Mouse (Mus musculus) urinary bladder, postnatal 10 days (tissue): Measurements from ENCODE around the gene Gm9745.
"Not testable (repeated sequence)": the region's sequence is repeated elsewhere in the genome, so short reads cannot be mapped to it uniquely, and the experiment has no call there.

ENCODE experiments used
- DNase-seq: peaks from one replicate; pipeline ENCODE4 v3.0.0; 2022; ENCODE audit warnings: low spot score

Gm9745 gene

GRCm38 (mm10) chr13:8948131-8948530, at the start of gene Gm9745:
Gene Gm9745, minus strand, starts transcription at chr13:8948231.
- not testable (repeated sequence) for DNase-seq

GRCm38 (mm10) chr13:8997221-8997620, 49.2 kb upstream of the Gm9745 start:
- DNase-seq = not testable (repeated sequence)

GRCm38 (mm10) chr13:8995990-8996786, 48.2 kb upstream of the Gm9745 start, which contains the start of gene Gtpbp4:
Gene Gtpbp4, minus strand, starts transcription at chr13:8996083.
- peak; percentile 79 for DNase-seq

- DNase-seq = no peak
Measured at GRCm38 (mm10) chr13:8995159-8995989, 47.3 kb upstream of the Gm9745 start.

GRCm38 (mm10) chr13:8992231-8992630, 44.2 kb upstream of the Gm9745 start:
- DNase-seq = no peak

GRCm38 (mm10) chr13:8972972-8973371, 24.9 kb upstream of the Gm9745 start:
- DNase-seq = no peak

- DNase-seq = no peak
Measured at GRCm38 (mm10) chr13:8972369-8972768, 24.3 kb upstream of the Gm9745 start.

- DNase-seq = no peak
Measured at GRCm38 (mm10) chr13:8967742-8968141, 19.7 kb upstream of the Gm9745 start.

GRCm38 (mm10) chr13:8965224-8965623, 17.2 kb upstream of the Gm9745 start:
- no peak for DNase-seq

GRCm38 (mm10) chr13:8962266-8962665, 14.2 kb upstream of the Gm9745 start:
- DNase-seq = not testable (repeated sequence)

GRCm38 (mm10) chr13:8961128-8961888, 13.3 kb upstream of the Gm9745 start:
- not testable (repeated sequence) for DNase-seq

- DNase-seq = not testable (repeated sequence)
Measured at GRCm38 (mm10) chr13:8959554-8959953, 11.5 kb upstream of the Gm9745 start.

- not testable (repeated sequence) for DNase-seq
Measured at GRCm38 (mm10) chr13:8959058-8959457, 11.0 kb upstream of the Gm9745 start.

GRCm38 (mm10) chr13:8956873-8957272, 8.8 kb upstream of the Gm9745 start:
- DNase-seq = not testable (repeated sequence)

- DNase-seq = not testable (repeated sequence)
Measured at GRCm38 (mm10) chr13:8955127-8955526, 7.1 kb upstream of the Gm9745 start.

- DNase-seq = not testable (repeated sequence)
Measured at GRCm38 (mm10) chr13:8952563-8952962, 4.5 kb upstream of the Gm9745 start, which contains the start of gene Idi2. Gene Idi2, plus strand, starts transcription at chr13:8952863.

GRCm38 (mm10) chr13:8943828-8944227, 4.2 kb downstream of the Gm9745 start:
- not testable (repeated sequence) for DNase-seq

- DNase-seq = not testable (repeated sequence)
Measured at GRCm38 (mm10) chr13:8941701-8942100, 6.3 kb downstream of the Gm9745 start.

- DNase-seq = not testable (repeated sequence)
Measured at GRCm38 (mm10) chr13:8941110-8941509, 6.9 kb downstream of the Gm9745 start.

- DNase-seq = not testable (repeated sequence)
Measured at GRCm38 (mm10) chr13:8937611-8938140, 10.4 kb downstream of the Gm9745 start.

GRCm38 (mm10) chr13:8933499-8933898, 14.5 kb downstream of the Gm9745 start:
- DNase-seq = no peak

- not testable (repeated sequence) for DNase-seq
Measured at GRCm38 (mm10) chr13:8913890-8914289, 34.1 kb downstream of the Gm9745 start.
